Mouse (Mus musculus): Measurements from ENCODE around the gene Fgfr2. TPM values are rescaled to one million over a fixed set of nuclear protein-coding genes. Genes with fewer than 3 reads are reported as not detected.

Fgfr2 gene
- polyA plus RNA-seq, 1 experiment from 2014 or later = 104 TPM

DNA sequence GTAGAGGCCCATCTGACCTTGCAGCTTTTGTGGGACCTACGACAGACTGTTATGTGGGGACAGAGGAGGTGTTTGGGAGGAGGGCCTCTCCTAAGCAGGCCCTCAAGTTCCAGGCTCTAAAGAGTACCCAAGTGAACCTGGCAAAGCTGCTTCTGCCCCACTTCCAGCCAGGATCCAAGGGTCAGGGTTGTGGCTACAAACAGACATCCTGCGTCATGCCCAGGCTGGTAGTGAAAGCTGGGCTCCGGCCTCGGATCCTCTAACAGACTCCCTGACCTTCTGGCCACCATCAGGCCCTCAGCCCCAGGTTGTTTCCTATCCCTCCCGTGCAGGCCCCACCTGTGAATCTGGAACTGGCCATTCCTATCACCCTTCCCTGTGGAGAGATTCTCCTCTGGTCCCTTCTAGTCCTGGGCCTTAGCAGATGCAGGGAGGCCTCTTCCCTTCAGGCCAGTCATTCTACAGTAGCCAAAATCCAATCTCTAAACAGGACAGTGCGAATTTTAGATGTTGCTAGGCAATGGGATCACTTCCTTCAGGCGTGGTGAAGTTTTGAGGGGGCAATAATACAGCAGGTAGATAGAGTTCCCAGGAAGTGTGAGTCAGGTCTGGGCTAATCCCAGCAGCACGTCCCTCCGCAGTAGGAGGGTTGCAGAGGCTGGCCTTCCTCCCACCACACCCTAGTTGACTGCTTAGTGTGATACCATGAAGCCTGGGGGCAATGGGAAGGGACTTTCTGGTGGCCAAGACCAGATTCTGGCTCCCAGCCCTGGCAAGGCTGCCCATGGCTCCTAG is 419.4 kb downstream of the Fgfr2 start:
- no peak for ATAC-seq (ENCODE audit: insufficient read depth, low FRiP score, low read depth)
- Histone ChIP-seq H3K27ac (no peak overlapping the region), H3K9ac (no peak overlapping the region)

DNA sequence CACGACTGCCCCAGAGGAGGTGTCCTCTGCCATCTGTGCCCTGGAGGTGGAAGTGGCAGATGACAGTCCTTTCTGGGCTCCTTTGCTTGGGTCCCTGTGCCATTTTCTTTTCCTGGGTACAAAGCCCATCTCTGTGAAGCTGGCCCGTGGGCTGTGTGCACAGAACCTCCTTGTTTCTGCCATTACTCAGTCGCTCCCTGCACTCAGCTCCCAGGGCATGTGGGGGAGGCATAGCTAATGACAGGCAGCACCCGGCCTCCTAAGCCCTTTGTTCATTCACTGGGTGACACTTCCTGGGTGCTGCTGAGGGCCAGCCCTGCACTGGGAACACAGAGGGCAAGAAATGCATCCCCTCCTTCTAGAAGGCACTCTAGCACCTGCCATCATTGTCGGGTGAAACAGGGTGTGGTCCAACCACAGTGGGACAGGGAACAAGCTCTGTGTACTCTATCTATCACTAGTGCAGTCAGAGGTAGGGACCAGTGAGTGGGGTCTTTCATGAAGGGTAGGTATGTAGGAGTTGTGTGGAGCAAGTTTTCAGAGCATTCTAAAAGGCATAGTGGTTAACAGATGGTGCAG is 420.6 kb downstream of the Fgfr2 start:
- Histone ChIP-seq H3K27ac (no peak overlapping the region), H3K4me2 (no peak overlapping the region), H3K36me3 (no peaks in the 10 kb centered on the region), H3K4me1 (no peaks in the 10 kb centered on the region), H3K9ac (no peak overlapping the region), H3K27me3 (replicated peaks) (no peaks in the 10 kb centered on the region), H3K4me3 (replicated peaks) (no peak overlapping the region), H3K9me3 (no peaks in the 10 kb centered on the region)
- no peak for ATAC-seq (ENCODE audit: insufficient read depth, low FRiP score, low read depth)
- WGBS = 68% methylated on average over 5 of the region's 5 CpGs

More for the DNA sequence above, 419.4 kb downstream of the Fgfr2 start:
- Histone ChIP-seq H3K4me1 (no peaks in the 10 kb centered on the region), H3K27me3 (replicated peaks) (no peaks in the 10 kb centered on the region), H3K36me3 (no peaks in the 10 kb centered on the region), H3K4me3 (replicated peaks) (no peak overlapping the region), H3K4me2 (no peak overlapping the region), H3K9me3 (no peaks in the 10 kb centered on the region)
- WGBS = 76% methylated on average over 9 of the region's 9 CpGs

DNA sequence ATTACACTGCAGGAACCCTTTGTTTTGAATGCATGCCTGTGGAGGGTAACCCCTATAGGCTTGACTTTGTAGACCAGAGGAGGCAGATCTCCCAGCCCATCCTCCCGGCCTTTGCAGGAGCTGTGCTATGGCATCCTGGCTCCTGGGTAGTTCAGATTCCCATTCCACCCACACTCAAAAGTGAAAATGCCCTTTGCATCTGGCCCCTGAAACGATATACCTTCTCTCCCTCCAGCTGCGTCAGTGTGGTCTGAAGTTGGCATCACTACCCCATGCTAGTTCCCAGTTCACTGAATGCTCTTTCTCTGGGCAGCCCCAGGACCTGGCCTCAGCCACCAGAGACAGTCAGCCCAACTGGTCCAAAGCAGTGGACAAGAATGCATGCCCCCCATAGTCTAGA is 421.1 kb downstream of the Fgfr2 start:
- H3K9me3 ChIP-seq = no peaks in the 10 kb centered on the region
- H3K4me2 ChIP-seq = no peak overlapping the region
- no peaks in the 10 kb centered on the region for H3K27me3 ChIP-seq (replicated peaks)
- H3K9ac ChIP-seq = no peak overlapping the region
- no peaks in the 10 kb centered on the region for H3K36me3 ChIP-seq
- H3K4me3 ChIP-seq (replicated peaks) = no peak overlapping the region
- H3K27ac ChIP-seq = no peak overlapping the region
- ATAC-seq (ENCODE audit: insufficient read depth, low FRiP score, low read depth) = no peak
- 87% methylated on average over 3 of the region's 3 CpGs for WGBS
- no peaks in the 10 kb centered on the region for H3K4me1 ChIP-seq

DNA sequence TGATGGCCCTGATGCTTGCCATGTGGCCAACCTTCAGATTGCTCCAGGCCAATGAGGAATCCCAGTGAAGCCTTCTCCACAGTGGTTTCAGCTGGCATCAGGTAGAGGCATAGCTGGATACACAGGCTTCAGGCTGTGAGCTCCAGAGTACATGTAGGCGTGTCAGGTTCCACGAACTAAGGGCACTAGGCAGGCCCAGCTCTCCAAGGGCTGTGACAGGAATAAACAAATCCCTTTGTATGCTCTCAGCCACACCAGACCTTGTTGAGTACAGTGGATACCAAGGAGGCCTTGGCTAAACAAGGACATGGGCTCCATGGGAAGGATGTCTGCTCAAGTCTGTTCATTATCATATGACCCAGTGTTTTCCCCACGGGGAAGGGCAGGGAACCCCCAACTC is 421.7 kb downstream of the Fgfr2 start:
- peak; percentile 34; the same call in 1 of the 2 replicates for ATAC-seq (ENCODE audit: insufficient read depth, low FRiP score, low read depth)
- H3K4me2 ChIP-seq = no peak overlapping the region
- no peak overlapping the region for H3K4me3 ChIP-seq (replicated peaks)
- H3K27ac ChIP-seq = no peak overlapping the region
- WGBS = 73% methylated on average over 3 of the region's 3 CpGs
- no peaks in the 10 kb centered on the region for H3K4me1 ChIP-seq
- no peaks in the 10 kb centered on the region for H3K9me3 ChIP-seq
- H3K36me3 ChIP-seq = no peaks in the 10 kb centered on the region
- no peak overlapping the region for H3K9ac ChIP-seq
- H3K27me3 ChIP-seq (replicated peaks) = no peaks in the 10 kb centered on the region

DNA sequence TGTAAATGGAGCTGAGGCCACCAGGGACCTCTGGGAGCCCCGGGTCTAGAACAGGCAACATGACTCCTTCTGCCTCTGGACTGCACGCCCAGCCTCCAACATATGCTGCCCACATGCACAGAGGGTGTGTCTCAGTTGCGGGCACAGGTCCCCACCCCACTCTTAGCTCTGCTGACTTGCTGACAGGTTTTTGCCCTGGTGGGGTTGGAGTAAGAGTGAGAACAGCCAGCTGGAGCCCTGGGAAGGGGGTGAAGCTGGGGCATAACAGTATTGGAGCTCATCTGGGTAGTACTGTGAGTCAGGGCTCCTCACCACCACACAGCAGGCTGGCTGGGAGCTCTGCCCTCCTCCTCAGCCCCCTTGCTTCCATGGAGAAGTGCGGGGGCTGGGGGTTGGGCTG is 423.0 kb downstream of the Fgfr2 start:
- no peak overlapping the region for H3K27ac ChIP-seq
- H3K27me3 ChIP-seq (replicated peaks) = no peaks in the 10 kb centered on the region
- H3K4me2 ChIP-seq = no peak overlapping the region
- H3K9ac ChIP-seq = no peak overlapping the region
- no peak for ATAC-seq (ENCODE audit: insufficient read depth, low FRiP score, low read depth)
- WGBS = 69% methylated on average over 4 of the region's 4 CpGs
- H3K4me3 ChIP-seq (replicated peaks) = no peak overlapping the region
- H3K9me3 ChIP-seq = no peaks in the 10 kb centered on the region
- no peaks in the 10 kb centered on the region for H3K36me3 ChIP-seq
- H3K4me1 ChIP-seq = no peaks in the 10 kb centered on the region

DNA sequence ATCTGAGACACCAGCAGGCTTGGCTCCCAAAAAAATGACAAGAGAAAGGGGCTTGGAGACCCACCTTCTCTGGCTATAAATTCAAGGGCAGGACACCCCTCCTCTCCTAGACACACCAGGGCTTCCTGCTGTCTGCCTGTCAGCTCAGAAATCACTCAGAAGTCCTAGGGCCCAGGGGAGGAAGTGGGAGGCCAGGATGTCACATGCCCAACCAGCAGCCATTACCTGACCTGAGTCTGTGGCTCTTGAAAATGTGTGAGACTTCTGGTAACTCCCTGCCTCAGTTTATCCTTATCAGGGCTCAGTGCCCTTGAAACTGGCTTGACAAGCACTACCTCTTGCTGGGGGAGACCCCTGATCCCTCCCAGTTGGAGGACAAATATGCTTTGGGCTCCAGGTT is 423.5 kb downstream of the Fgfr2 start:
- H3K27ac ChIP-seq = no peak overlapping the region
- ATAC-seq (ENCODE audit: insufficient read depth, low FRiP score, low read depth) = no peak
- no peak overlapping the region for H3K4me2 ChIP-seq
- no peak overlapping the region for H3K9ac ChIP-seq
- H3K27me3 ChIP-seq (replicated peaks) = no peaks in the 10 kb centered on the region
- H3K4me3 ChIP-seq (replicated peaks) = no peak overlapping the region
- H3K4me1 ChIP-seq = no peaks in the 10 kb centered on the region
- H3K9me3 ChIP-seq = no peaks in the 10 kb centered on the region
- H3K36me3 ChIP-seq = no peaks in the 10 kb centered on the region

DNA sequence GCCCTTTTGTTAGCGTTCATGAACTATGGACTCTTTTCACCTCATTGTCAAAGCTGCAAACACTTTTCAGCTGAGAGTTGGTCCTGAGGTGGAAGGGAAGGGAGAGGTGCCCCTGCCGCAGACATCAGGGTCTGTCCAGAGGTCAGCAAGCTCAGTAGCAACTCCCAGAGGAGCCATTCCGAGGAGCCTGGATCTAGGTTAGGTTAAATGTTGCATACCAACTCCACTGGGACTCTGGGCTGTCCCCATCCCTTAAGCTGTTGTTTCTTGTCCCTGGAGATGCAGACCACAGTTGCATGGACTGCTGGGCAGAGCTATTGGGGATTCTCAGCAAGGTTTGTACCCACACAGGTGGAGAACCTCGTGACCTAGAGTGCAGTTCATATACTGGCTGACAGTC is 424.0 kb downstream of the Fgfr2 start:
- Histone ChIP-seq H3K27me3 (replicated peaks) (no peaks in the 10 kb centered on the region), H3K4me2 (no peak overlapping the region), H3K4me1 (no peaks in the 10 kb centered on the region), H3K36me3 (no peaks in the 10 kb centered on the region), H3K9me3 (no peaks in the 10 kb centered on the region), H3K4me3 (replicated peaks) (no peak overlapping the region), H3K27ac (no peak overlapping the region), H3K9ac (no peak overlapping the region)
- ATAC-seq (ENCODE audit: insufficient read depth, low FRiP score, low read depth) = no peak
- WGBS = 61% methylated on average over 4 of the region's 4 CpGs

DNA sequence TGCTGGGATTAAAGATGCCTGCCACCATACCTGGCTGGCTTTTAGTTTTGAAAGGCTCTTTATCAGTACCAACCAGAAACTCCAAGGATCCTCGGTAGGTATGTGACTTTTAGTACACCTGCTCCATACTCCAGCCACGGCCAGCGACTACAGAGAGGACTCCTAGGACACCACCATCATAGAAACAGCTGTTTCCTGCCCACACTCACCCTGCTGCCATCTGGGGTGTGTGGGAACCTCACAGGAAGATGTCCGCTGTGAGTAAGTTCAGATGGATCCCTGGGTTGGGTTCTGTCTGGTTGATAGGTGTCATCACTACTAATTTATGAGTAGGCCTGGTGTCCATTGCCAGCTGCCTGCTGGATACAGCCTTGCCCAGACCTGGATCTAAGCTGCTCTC is 424.4 kb downstream of the Fgfr2 start:
- Histone ChIP-seq H3K9me3 (no peaks in the 10 kb centered on the region), H3K9ac (no peak overlapping the region), H3K27ac (no peak overlapping the region), H3K36me3 (no peaks in the 10 kb centered on the region), H3K4me2 (no peak overlapping the region), H3K4me1 (no peaks in the 10 kb centered on the region), H3K4me3 (replicated peaks) (no peak overlapping the region), H3K27me3 (replicated peaks) (no peaks in the 10 kb centered on the region)
- WGBS = 83% methylated on average over 4 of the region's 4 CpGs
- no peak for ATAC-seq (ENCODE audit: insufficient read depth, low FRiP score, low read depth)

DNA sequence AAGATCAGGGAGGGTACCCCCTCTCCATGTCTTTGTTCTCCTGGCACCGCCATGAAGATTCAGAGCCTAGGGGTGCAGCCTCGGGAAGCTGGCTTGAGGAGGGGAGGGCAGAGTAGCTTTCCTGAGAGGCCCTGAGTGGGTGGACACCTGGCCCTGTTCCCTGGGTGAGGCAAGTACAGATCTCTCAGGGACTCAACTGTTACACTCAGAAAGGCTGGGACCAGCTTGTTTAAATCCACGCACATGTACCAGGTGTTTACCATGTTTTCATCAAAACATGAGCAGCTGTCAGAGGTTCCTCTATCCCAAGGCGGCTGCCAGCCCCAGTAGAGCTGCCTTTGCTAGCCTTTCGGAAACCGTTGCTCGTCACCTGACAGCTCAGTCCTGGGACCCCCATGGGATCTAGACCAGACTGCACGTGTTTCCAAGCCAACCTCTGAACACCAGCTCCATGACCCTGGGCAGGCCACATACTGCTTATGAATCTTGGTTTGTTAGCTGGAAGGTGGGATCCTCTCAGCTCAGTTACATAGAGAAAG is 425.8 kb downstream of the Fgfr2 start:
- no peaks in the 10 kb centered on the region for H3K9me3 ChIP-seq
- no peaks in the 10 kb centered on the region for H3K4me1 ChIP-seq
- no peaks in the 10 kb centered on the region for H3K36me3 ChIP-seq
- H3K27ac ChIP-seq = no peak overlapping the region
- H3K4me2 ChIP-seq = no peak overlapping the region
- no peak overlapping the region for H3K9ac ChIP-seq
- H3K27me3 ChIP-seq (replicated peaks) = no peaks in the 10 kb centered on the region
- 79% methylated on average over 8 of the region's 8 CpGs for WGBS
- ATAC-seq (ENCODE audit: insufficient read depth, low FRiP score, low read depth) = no peak
- no peak overlapping the region for H3K4me3 ChIP-seq (replicated peaks)

DNA sequence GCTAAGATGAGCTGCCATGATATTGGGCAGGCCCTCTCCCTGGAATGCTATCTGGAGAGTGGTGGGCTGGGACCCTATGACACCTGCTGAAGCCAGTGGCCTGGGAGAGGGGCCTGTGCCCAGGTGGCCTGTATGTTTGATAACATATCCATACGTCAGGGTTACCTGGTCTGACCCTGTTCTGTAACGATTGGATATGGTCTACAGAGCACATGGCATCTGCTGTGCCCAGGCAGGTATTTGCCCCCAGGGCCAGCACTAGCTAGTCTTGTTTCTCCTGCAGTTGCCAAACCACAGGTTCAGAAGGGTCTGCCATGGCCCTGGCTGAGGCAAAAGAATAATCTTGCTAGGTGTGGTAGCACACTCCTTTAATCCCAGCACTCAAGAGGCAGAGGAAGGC is 429.6 kb downstream of the Fgfr2 start:
- WGBS = 81% methylated on average over 2 of the region's 2 CpGs

DNA sequence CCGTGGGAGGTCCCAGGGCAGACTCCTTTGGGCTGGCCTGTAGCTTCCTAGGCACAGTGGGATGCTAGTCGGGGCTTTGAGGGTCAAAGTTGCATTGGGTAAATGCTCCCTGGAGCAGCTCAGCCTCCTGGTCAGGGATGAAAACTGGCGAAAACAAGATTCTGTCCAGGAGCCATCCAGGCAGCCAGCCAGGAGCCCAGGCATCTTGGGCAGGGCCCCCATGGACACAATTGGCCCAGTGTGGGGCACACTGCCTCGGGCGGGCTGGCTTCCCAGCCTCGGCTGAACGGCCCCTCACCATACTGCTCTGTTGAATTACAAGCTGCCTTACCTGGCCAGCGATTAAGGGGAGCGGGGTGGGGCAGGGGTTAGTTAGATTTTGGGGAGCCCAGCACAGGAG is 430.4 kb downstream of the Fgfr2 start:
- H3K27me3 ChIP-seq (replicated peaks) = no peaks in the 10 kb centered on the region
- no peak overlapping the region for H3K9ac ChIP-seq
- no peak overlapping the region for H3K4me2 ChIP-seq
- no peaks in the 10 kb centered on the region for H3K36me3 ChIP-seq
- ATAC-seq (ENCODE audit: insufficient read depth, low FRiP score, low read depth) = no peak
- no peak overlapping the region for H3K27ac ChIP-seq
- WGBS = 87% methylated on average over 9 of the region's 9 CpGs
- no peaks in the 10 kb centered on the region for H3K9me3 ChIP-seq
- peaks cover 5% of the 10 kb centered on the region; the same call in 1 of the 2 replicates for H3K4me1 ChIP-seq
- no peak overlapping the region for H3K4me3 ChIP-seq (replicated peaks)

More for the DNA sequence above, 429.6 kb downstream of the Fgfr2 start:
- Histone ChIP-seq H3K27me3 (replicated peaks) (no peaks in the 10 kb centered on the region), H3K4me1 (no peaks in the 10 kb centered on the region; the same call in 1 of the 2 replicates), H3K27ac (no peak overlapping the region), H3K9me3 (no peaks in the 10 kb centered on the region), H3K9ac (no peak overlapping the region), H3K4me3 (replicated peaks) (no peak overlapping the region), H3K4me2 (no peak overlapping the region), H3K36me3 (no peaks in the 10 kb centered on the region)
- no peak for ATAC-seq (ENCODE audit: insufficient read depth, low FRiP score, low read depth)

DNA sequence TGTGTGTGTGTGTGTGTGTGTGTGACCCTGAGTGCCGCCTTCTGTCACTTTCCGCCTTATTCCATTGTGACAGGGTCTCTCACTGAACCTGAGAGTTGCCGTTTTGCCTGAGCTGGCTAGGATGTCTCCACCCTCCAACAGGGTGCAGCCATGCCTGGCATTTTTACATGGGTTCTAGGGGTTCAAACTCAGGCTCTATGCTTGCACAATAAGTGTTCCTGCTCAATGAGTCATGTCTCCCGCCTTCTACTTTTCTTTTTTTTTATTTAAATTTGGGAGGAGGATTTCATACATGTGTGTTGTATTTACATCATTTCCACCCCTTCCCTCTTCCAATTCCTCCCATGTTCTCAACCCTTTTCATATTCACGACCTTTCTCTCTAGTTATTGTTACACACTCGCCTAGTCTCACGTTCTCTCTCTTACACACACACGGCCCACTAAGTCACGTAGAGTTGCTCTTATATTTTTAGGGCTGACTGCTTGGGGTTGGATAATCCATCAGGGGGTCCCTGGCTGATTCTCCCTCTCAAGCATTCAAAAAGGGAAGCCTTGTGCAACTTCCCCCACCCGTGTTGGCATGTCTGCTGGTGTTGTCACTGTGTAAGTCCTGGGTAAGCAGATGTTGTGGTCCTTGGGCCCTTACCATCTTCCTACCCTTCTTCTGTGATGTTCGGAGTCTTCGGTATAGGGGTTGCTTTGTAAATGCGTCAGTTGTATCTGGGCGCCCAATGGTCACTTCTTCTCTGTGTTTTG is 432.3 kb downstream of the Fgfr2 start:
- peaks cover 9% of the 10 kb centered on the region for H3K4me1 ChIP-seq
- H3K4me3 ChIP-seq (replicated peaks) = no peak overlapping the region
- no peaks in the 10 kb centered on the region for H3K27me3 ChIP-seq (replicated peaks)
- no peak overlapping the region for H3K27ac ChIP-seq
- 87% methylated on average over 14 of the region's 14 CpGs for WGBS
- no peaks in the 10 kb centered on the region for H3K36me3 ChIP-seq
- ATAC-seq (ENCODE audit: insufficient read depth, low FRiP score, low read depth) = no peak
- H3K9ac ChIP-seq = no peak overlapping the region
- no peak overlapping the region for H3K4me2 ChIP-seq
- H3K9me3 ChIP-seq = no peaks in the 10 kb centered on the region
